ENCODE assay signal across 8 mouse cellular contexts in the genomic region with DNA sequence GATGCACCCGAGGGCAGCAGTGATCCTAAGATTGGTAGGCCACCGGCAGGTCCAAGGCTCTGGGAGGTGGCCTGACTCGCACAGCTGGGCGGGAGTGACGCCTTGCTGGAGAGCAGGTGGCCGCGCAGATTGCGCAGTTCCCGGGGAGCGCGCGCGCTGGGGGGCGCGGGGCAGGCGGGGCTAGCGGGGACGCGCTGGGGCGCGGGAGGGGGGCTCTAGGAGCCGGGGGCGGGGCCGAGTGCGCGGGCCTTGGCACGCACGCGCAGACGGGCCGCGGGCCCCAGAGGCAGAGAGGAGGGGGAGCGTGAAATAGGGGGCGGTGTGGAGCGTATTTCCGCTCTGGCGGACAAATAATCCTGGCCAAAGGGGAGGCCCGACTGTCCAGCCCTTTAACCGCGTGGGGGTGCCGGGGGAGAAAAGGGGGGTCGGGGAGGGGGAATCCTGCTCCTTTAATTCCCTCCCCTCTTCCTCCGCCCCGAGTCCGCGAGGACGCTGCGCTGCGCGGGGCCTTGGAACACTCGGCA. TPM values are rescaled to one million over a fixed set of nuclear protein-coding genes. Genes with fewer than 3 reads are reported as not detected.
A peak's percentile ranks its signal among the peaks of the same experiment; 100 is the strongest.
DNase-seq lines count a peak whose midpoint lies in the region; ATAC-seq lines count a peak whose summit lies in the region.

No protein-coding gene starts in this region.

- H3K36me3 ChIP-seq in intestine, embryonic 14.5 days (ENCODE audit: control insufficient read depth, insufficient read depth, low read length) = 0 out of 2 replicates have a peak, but pooled peaks cover 4% of the 10 kb centered on the region

- intact Hi-C loops in left cerebral cortex, postnatal 14 days (cut with DNase I) = no loop called here

- H3K9ac ChIP-seq in intestine, embryonic 14.5 days (ENCODE audit: low read length) = peak overlapping the region; percentile 88

- DNase-seq in adrenal gland, adult 2 months = peak; percentile 97
- DNase-seq in embryo, embryonic 11 days = peak; percentile 98
- DNase-seq in gastrocnemius, postnatal 25 days = peak; percentile 94
- peak; percentile 96 for DNase-seq in intestine, embryonic 14.5 days (ENCODE audit: low spot score)
- peak; percentile 93 to 94 for DNase-seq in left cerebral cortex, postnatal 14 days (ENCODE audit: low spot score in 2 of 2)
- DNase-seq in right cerebral cortex, postnatal 14 days = peak; percentile 94
- peak; percentile 94 for DNase-seq in urinary bladder, postnatal 25 days (ENCODE audit: low spot score)

- no peaks in the 10 kb centered on the region for H3K9me3 ChIP-seq in intestine, embryonic 14.5 days (ENCODE audit: control insufficient read depth, low read length)

- peak overlapping the region; percentile 68 for H3K4me2 ChIP-seq in intestine, embryonic 14.5 days (ENCODE audit: low read length)

- H3K27ac ChIP-seq in intestine, embryonic 14.5 days (ENCODE audit: low read depth) = peak overlapping the region; percentile 91

- WGBS in intestine, embryonic 14.5 days = under 1% methylated on average over 45 of the region's 51 CpGs

- peak overlapping the region; percentile 68 for H3K4me3 ChIP-seq in intestine, embryonic 14.5 days (ENCODE audit: low read depth, low read length)

- ATAC-seq in intestine, embryonic 14.5 days (replicated peaks; ENCODE audit: low FRiP score, low TSS enrichment, low read depth) = peak; percentile 85
- ATAC-seq in megakaryocyte-erythroid progenitor cell, adult 5-6 weeks (replicated peaks; ENCODE audit: low FRiP score, low TSS enrichment, poor library complexity, severe bottlenecking) = peak; percentile 70

- peaks cover 13% of the 10 kb centered on the region for H3K4me1 ChIP-seq in intestine, embryonic 14.5 days (replicated peaks; ENCODE audit: control insufficient read depth, insufficient read depth, low read length)

- H3K27me3 ChIP-seq in intestine, embryonic 14.5 days (replicated peaks; ENCODE audit: control insufficient read depth, insufficient read depth, low read length) = no peaks in the 10 kb centered on the region

RNA-seq across cellular contexts. Expression of gene C2, which starts 3.9 kb away (rescaled TPM):
- 100 to 1,000 TPM in 1 of 2 experiments, 10 to 100 TPM in 1; 81.4 to 105 TPM for total RNA-seq in adrenal gland, adult 2 months (2021)
- 70.7 and 71.5 TPM in 2 replicates for polyA plus RNA-seq in adrenal gland, adult 2 months (2012; rRNA removed)
- total RNA-seq in gastrocnemius, postnatal 25 days (2021) = 1 to 10 TPM; 2.6 to 2.9 TPM
- 6.8 and 7.5 TPM in 2 replicates for polyA plus RNA-seq in intestine, embryonic 14.5 days (2014; fragmentation: Nextera tagmentation; extraction: Ambion mirVana)
- total RNA-seq in left cerebral cortex, postnatal 14 days (2021) = 1 to 10 TPM; 2.5 to 2.9 TPM
- 8.6 TPM in 1 of 2 replicates, not detected in the other for total RNA-seq in megakaryocyte-erythroid progenitor cell, adult 5-6 weeks (2014; fragmentation: Nextera tagmentation)
- total RNA-seq in megakaryocyte-erythroid progenitor cell, adult 5-6 weeks (2017) = 5.7 and 7.4 TPM in 2 replicates

RNA-seq across cellular contexts. Expression of gene Ehmt2, which starts 4.1 kb away (rescaled TPM):
- total RNA-seq in adrenal gland, adult 2 months (2021) = 100 to 1,000 TPM; 115 to 131 TPM
- 387 and 452 TPM in 2 replicates for polyA plus RNA-seq in adrenal gland, adult 2 months (2012; rRNA removed)
- 10 to 100 TPM; 25.5 to 26.4 TPM for total RNA-seq in gastrocnemius, postnatal 25 days (2021)
- polyA plus RNA-seq in intestine, embryonic 14.5 days (2014; fragmentation: Nextera tagmentation; extraction: Ambion mirVana) = 73.4 and 75.2 TPM in 2 replicates
- 100 to 1,000 TPM; 166 to 171 TPM for total RNA-seq in left cerebral cortex, postnatal 14 days (2021)
- total RNA-seq in megakaryocyte-erythroid progenitor cell, adult 5-6 weeks (2014; fragmentation: Nextera tagmentation) = 86.2 and 86.5 TPM in 2 replicates
- total RNA-seq in megakaryocyte-erythroid progenitor cell, adult 5-6 weeks (2017) = 72.7 and 83.8 TPM in 2 replicates

RNA-seq across cellular contexts. Expression of gene Gm20547, which starts 12.3 kb away (rescaled TPM):
- not detected for total RNA-seq in adrenal gland, adult 2 months (2021)
- 0.04 TPM in 1 of 2 replicates, not detected in the other for polyA plus RNA-seq in adrenal gland, adult 2 months (2012; rRNA removed)
- total RNA-seq in gastrocnemius, postnatal 25 days (2021) = not detected
- polyA plus RNA-seq in intestine, embryonic 14.5 days (2014; fragmentation: Nextera tagmentation; extraction: Ambion mirVana) = not detected in 2 replicates
- under 1 TPM in 1 of 2 experiments, not detected in 1; 0.26 TPM for total RNA-seq in left cerebral cortex, postnatal 14 days (2021)
- not detected in 2 replicates for total RNA-seq in megakaryocyte-erythroid progenitor cell, adult 5-6 weeks (2014; fragmentation: Nextera tagmentation)
- total RNA-seq in megakaryocyte-erythroid progenitor cell, adult 5-6 weeks (2017) = not detected in 2 replicates

RNA-seq across cellular contexts. Expression of gene Zbtb12, which starts 14.9 kb away (rescaled TPM):
- total RNA-seq in adrenal gland, adult 2 months (2021) = 10 to 100 TPM; 10.8 to 16.1 TPM
- polyA plus RNA-seq in adrenal gland, adult 2 months (2012; rRNA removed) = 18.7 and 21.5 TPM in 2 replicates
- 1 to 10 TPM; 5.0 to 5.2 TPM for total RNA-seq in gastrocnemius, postnatal 25 days (2021)
- 1.4 and 1.6 TPM in 2 replicates for polyA plus RNA-seq in intestine, embryonic 14.5 days (2014; fragmentation: Nextera tagmentation; extraction: Ambion mirVana)
- 1 to 10 TPM; 5.0 to 5.1 TPM for total RNA-seq in left cerebral cortex, postnatal 14 days (2021)
- total RNA-seq in megakaryocyte-erythroid progenitor cell, adult 5-6 weeks (2014; fragmentation: Nextera tagmentation) = 8.0 and 9.4 TPM in 2 replicates
- 4.7 and 10.1 TPM in 2 replicates for total RNA-seq in megakaryocyte-erythroid progenitor cell, adult 5-6 weeks (2017)

RNA-seq across cellular contexts. Expression of gene Slc44a4, which starts 20.1 kb away (rescaled TPM):
- 1 to 10 TPM in 1 of 2 experiments, under 1 TPM in 1; 0.92 to 1.9 TPM for total RNA-seq in adrenal gland, adult 2 months (2021)
- 0.33 and 0.50 TPM in 2 replicates for polyA plus RNA-seq in adrenal gland, adult 2 months (2012; rRNA removed)
- total RNA-seq in gastrocnemius, postnatal 25 days (2021) = not detected
- 25.4 and 28.4 TPM in 2 replicates for polyA plus RNA-seq in intestine, embryonic 14.5 days (2014; fragmentation: Nextera tagmentation; extraction: Ambion mirVana)
- under 1 TPM; 0.38 to 0.40 TPM for total RNA-seq in left cerebral cortex, postnatal 14 days (2021)
- not detected in 2 replicates for total RNA-seq in megakaryocyte-erythroid progenitor cell, adult 5-6 weeks (2014; fragmentation: Nextera tagmentation)
- not detected in 2 replicates for total RNA-seq in megakaryocyte-erythroid progenitor cell, adult 5-6 weeks (2017)

Comparison
In these comparisons a context has a peak if more than half of its experiments do, and no peak if none do; other contexts are left out.
1. Peak in every context shown above with its lines: DNase-seq, ATAC-seq, H3K4me3 ChIP-seq and H3K27ac ChIP-seq.
2. RNA of gene C2, which starts 3.9 kb away (total RNA-seq): 81.4 to 105 TPM in adrenal gland, adult 2 months; 5.7 to 8.6 TPM in megakaryocyte-erythroid progenitor cell, adult 5-6 weeks, 2.6 to 2.9 TPM in gastrocnemius, postnatal 25 days and 2.5 to 2.9 TPM in left cerebral cortex, postnatal 14 days; every median in the first group is over 4 times any median in the second.